Mouse (Mus musculus) lung, postnatal 0 days (tissue): ENCODE measurements at regions not wholly inside any gene's neighbourhood (a gene's known extent, or its start where the extent isn't known, plus 50 kb on each side); places are given as distances from the start of the nearest gene placed in this dataset.

Experiments used
- ATAC-seq: fragments of 200-750 bp; cut with Nextera tagmentation; 2 replicates; pipeline ENCODE4 v1.8.0; 2017; ENCODE audit warnings: moderate library complexity
- DNase-seq: peaks from one replicate; pipeline ENCODE4 v3.0.0-alpha.2; 2016; ENCODE audit warnings: low spot score
- H3K27ac ChIP-seq: fragments of 300-500 bp; sonication (generic); 2 replicates; pipeline ENCODE4 v1.5.1; 2014; ENCODE audit warnings: antibody characterized with exemption, mild to moderate bottlenecking, low read length, mixed read lengths
- H3K27me3 ChIP-seq: fragments of 300-500 bp; sonication (generic); replicated peaks from 2 replicates; pipeline ENCODE4 v1.6.1; 2014; ENCODE audit warnings: low read length, mixed read lengths; ENCODE audit not compliant: insufficient read depth
- H3K36me3 ChIP-seq: fragments of 300-500 bp; sonication (generic); 2 replicates; pipeline ENCODE4 v1.6.1; 2014; ENCODE audit warnings: low read length, mixed read lengths; ENCODE audit not compliant: insufficient read depth
- H3K4me1 ChIP-seq: fragments of 300-500 bp; sonication (generic); 2 replicates; pipeline ENCODE4 v1.6.1; 2014; ENCODE audit warnings: antibody characterized with exemption, low read depth, low read length, mixed read lengths; ENCODE audit not compliant: insufficient read depth
- H3K4me2 ChIP-seq: fragments of 300-500 bp; sonication (generic); replicated peaks from 2 replicates; pipeline ENCODE4 v1.6.1; 2014; ENCODE audit warnings: low read depth, mild to moderate bottlenecking, low read length, moderate library complexity, mixed read lengths
- H3K4me3 ChIP-seq: fragments of 300-500 bp; sonication (generic); 2 replicates; pipeline ENCODE4 v1.5.1; 2014; ENCODE audit warnings: low read depth, low read length
- H3K9ac ChIP-seq: fragments of 300-500 bp; sonication (generic); replicated peaks from 2 replicates; pipeline ENCODE4 v1.6.1; 2014; ENCODE audit warnings: low read depth, mild to moderate bottlenecking
- H3K9me3 ChIP-seq: fragments of 300-500 bp; sonication (generic); 2 replicates; pipeline ENCODE4 v1.6.1; 2016; ENCODE audit warnings: low read length, mixed read lengths
- CTCF ChIP-seq: IDR thresholded peaks from 2 replicates; pipeline ENCODE4 v1.5.1; 2016; ENCODE audit warnings: antibody characterized with exemption, mild to moderate bottlenecking
- EP300 ChIP-seq: IDR thresholded peaks from 2 replicates; pipeline ENCODE4 v1.6.1; 2016; ENCODE audit warnings: antibody characterized with exemption, mild to moderate bottlenecking, control low read depth
- WGBS: fragments of 180-500 bp; shearing (Covaris S2); extraction: QIAGEN DNeasy Blood & Tissue Kit; methylation state at CpG from one replicate; pipeline ENCODE4 v1.1.7; 2014; 5-methylcytosine and 5-hydroxymethylcytosine counted together

- no peak overlapping the region for H3K4me2 ChIP-seq
- no peaks in the 10 kb centered on the region for H3K9me3 ChIP-seq
- H3K27ac ChIP-seq, result no peak overlapping the region
- H3K36me3 ChIP-seq, result no peaks in the 10 kb centered on the region
- TF ChIP-seq EP300 (peak; percentile 91), CTCF (no peak)
- DNase-seq, result peak; percentile 97
- no peak overlapping the region for H3K4me3 ChIP-seq
- 42% methylated on average over 7 of the region's 7 CpGs for WGBS
- H3K4me1 ChIP-seq, result no peaks in the 10 kb centered on the region
- no peaks in the 10 kb centered on the region for H3K27me3 ChIP-seq
- H3K9ac ChIP-seq, result no peak overlapping the region
- ATAC-seq, result peak; percentile 97
These were observed 209.5 kb downstream of the Bmp2 start for GRCm38 (mm10) chr2:133761496-133761895.

DNA sequence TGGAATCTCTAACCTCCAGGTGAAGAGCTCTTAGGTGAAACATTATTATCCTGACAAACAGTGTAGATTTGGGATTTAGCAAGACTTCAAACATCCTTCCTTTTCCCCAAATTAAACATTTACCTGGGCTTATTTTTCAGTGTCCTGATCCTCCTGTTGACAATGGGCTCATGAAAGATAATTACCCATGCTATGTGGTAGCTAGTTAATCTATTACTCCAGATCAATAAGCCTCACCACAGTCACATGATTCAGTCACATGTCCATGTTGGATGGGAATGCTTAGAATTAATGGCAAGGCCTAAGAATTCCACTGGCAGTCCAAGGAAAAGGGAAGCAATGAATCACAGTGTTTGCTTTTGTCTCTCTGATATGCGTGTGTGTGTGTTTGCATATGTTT is 216.6 kb downstream of the Bmp2 start:
- Histone ChIP-seq H3K9me3 (no peaks in the 10 kb centered on the region), H3K4me2 (no peak overlapping the region), H3K36me3 (no peaks in the 10 kb centered on the region), H3K4me1 (no peaks in the 10 kb centered on the region), H3K9ac (no peak overlapping the region), H3K27me3 (no peaks in the 10 kb centered on the region), H3K4me3 (no peak overlapping the region), H3K27ac (no peak overlapping the region)
- no peak for TF ChIP-seq EP300
- no peak for TF ChIP-seq CTCF
- ATAC-seq (no peak), DNase-seq (no peak)
- WGBS, result 61% methylated on average over 1 of the region's 1 CpGs

- Histone ChIP-seq H3K36me3 (no peaks in the 10 kb centered on the region), H3K9me3 (no peaks in the 10 kb centered on the region), H3K4me3 (no peak overlapping the region), H3K4me1 (no peaks in the 10 kb centered on the region), H3K9ac (no peak overlapping the region), H3K4me2 (no peak overlapping the region), H3K27me3 (no peaks in the 10 kb centered on the region), H3K27ac (no peak overlapping the region)
- peak; percentile 39 for DNase-seq
- ATAC-seq, result peak; percentile 66
- 38% methylated on average over 7 of the region's 7 CpGs for WGBS
- TF ChIP-seq EP300 (peak; percentile 18), CTCF (no peak)
These were observed 231.8 kb downstream of the Bmp2 start for GRCm38 (mm10) chr2:133783588-133784342.

DNA sequence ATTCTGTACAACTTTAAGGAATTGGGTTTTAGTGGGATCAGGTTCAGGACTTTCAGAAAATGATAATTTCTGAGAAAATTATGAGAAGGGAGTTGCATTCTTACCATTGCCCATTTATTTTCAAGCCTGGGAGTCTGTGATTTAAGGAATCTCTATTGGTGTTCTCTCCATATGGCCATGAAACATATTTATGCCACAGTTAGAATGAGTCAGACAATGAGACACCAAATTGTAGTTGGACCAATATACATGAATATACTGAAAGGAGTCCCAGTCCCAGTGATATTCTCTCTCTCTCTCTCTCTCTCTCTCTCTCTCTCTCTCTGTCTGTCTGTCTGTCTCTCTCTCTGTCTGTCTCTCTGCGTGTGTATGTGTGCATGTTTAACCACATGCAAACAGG is 239.1 kb downstream of the Bmp2 start:
- Histone ChIP-seq H3K4me1 (no peaks in the 10 kb centered on the region), H3K9me3 (no peaks in the 10 kb centered on the region), H3K36me3 (no peaks in the 10 kb centered on the region), H3K4me3 (no peak overlapping the region), H3K27ac (no peak overlapping the region), H3K4me2 (no peak overlapping the region), H3K9ac (no peak overlapping the region), H3K27me3 (no peaks in the 10 kb centered on the region)
- TF ChIP-seq EP300 (no peak), CTCF (no peak)
- DNase-seq (no peak), ATAC-seq (no peak)
- 53% methylated on average over 1 of the region's 1 CpGs for WGBS

- peak; percentile 63 for DNase-seq
- Histone ChIP-seq H3K9ac (no peak overlapping the region), H3K27ac (no peak overlapping the region), H3K36me3 (no peaks in the 10 kb centered on the region), H3K4me1 (no peaks in the 10 kb centered on the region), H3K27me3 (no peaks in the 10 kb centered on the region), H3K4me2 (no peak overlapping the region), H3K4me3 (no peak overlapping the region), H3K9me3 (no peaks in the 10 kb centered on the region)
- 15% methylated on average over 2 of the region's 2 CpGs for WGBS
- no peak for ATAC-seq
- TF ChIP-seq CTCF (peak; percentile 71), EP300 (no peak)
These were observed 241.3 kb downstream of the Bmp2 start for GRCm38 (mm10) chr2:133793293-133793692.

DNA sequence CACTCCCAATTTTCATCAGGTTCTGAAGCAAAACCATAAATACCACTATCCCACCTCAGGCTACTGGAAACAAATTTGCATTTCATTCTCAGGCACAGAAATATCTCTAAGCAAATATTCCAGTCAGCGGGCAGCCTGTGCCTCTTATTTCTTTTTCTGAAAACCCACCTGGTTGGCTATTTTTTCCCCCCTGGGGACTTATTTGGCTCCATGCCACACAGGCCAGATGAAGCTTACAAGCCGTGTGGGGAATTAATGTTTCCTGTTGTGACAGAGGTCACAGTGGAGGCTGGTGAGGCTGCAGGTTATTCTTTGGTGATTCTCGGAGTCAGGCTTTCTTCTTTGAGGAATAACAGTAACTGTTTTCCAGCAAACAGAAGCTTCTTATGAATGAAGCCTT is 250.7 kb downstream of the Bmp2 start:
- 38% methylated on average over 3 of the region's 3 CpGs for WGBS
- H3K9me3 ChIP-seq, result no peaks in the 10 kb centered on the region
- TF ChIP-seq CTCF, result no peak
- TF ChIP-seq EP300, result no peak

DNA sequence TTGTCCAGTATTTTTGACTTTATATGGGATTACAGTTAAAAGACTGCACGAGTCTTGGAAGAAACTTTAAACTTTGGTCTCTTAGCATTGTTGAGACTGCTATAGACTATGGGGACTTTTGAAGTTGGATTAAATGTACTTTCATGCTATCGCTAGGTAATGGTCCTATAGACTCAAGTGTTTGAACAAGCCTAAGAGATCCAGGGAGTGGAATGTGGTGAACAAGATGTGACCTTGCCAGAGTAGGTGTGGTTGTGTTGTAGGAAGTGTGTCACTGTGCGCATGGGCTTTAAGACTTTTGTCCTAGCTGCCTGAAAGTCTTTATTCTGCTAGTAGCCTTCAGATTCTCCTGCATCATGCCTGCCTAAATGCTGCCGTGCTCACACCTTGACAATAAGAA is 269.5 kb downstream of the Bmp2 start:
- TF ChIP-seq EP300, result peak; percentile 74
- TF ChIP-seq CTCF, result no peak
- H3K9ac ChIP-seq, result no peak overlapping the region
- H3K4me1 ChIP-seq, result no peaks in the 10 kb centered on the region
- H3K4me3 ChIP-seq, result no peak overlapping the region
- no peak overlapping the region for H3K27ac ChIP-seq
- H3K27me3 ChIP-seq, result no peaks in the 10 kb centered on the region
- peak; percentile 97 for ATAC-seq
- H3K9me3 ChIP-seq, result no peaks in the 10 kb centered on the region
- H3K36me3 ChIP-seq, result no peaks in the 10 kb centered on the region
- DNase-seq, result peak; percentile 83
- H3K4me2 ChIP-seq, result no peak overlapping the region
- WGBS, result 49% methylated on average over 4 of the region's 4 CpGs

More for the DNA sequence above, 250.7 kb downstream of the Bmp2 start:
- no peaks in the 10 kb centered on the region for H3K27me3 ChIP-seq
- ATAC-seq (no peak), DNase-seq (no peak)
- H3K9ac ChIP-seq, result no peak overlapping the region
- H3K36me3 ChIP-seq, result no peaks in the 10 kb centered on the region
- no peak overlapping the region for H3K4me2 ChIP-seq
- H3K27ac ChIP-seq, result no peak overlapping the region
- no peak overlapping the region for H3K4me3 ChIP-seq
- no peaks in the 10 kb centered on the region for H3K4me1 ChIP-seq
